Mouse (Mus musculus) cerebellum, adult 2 months (tissue): ENCODE data around the gene Rbmx2.

Experiments
- CTCF ChIP-seq: fragments of 200-500 bp; IDR thresholded peaks from 2 replicates; pipeline ENCODE4 v1.5.1; 2011; ENCODE audit warnings: low read depth, mild to moderate bottlenecking, control low read depth, low read length, moderate library complexity, borderline replicate concordance; ENCODE audit not compliant: insufficient read depth
- POLR2A ChIP-seq: fragments of 200-500 bp; IDR thresholded peaks from 2 replicates; pipeline ENCODE4 v1.6.1; 2011; ENCODE audit warnings: low read length, control low read depth, borderline replicate concordance; ENCODE audit not compliant: insufficient read depth

DNA sequence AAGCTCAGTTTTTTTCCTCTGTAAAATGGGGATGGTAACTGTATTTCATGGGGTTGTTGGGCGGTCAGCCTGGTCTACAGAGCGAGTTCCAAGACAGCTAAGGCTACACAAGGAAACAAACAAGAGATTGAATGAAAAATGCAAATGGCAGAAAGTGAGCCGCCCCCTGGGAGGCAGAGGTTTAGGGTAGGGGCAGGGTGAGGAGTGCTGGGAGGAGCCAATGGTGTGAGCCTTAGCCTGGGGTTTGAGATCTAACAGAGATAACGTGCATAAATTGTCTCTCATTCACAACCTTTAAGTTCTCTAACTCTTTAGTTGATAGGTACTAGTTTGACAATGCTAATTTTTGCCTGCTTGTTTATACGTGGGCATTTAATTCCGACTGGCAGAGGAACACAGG is 344 bp upstream of the Rbmx2 start:
- TF ChIP-seq CTCF (no peak), POLR2A (no peak)
